Mouse (Mus musculus): Measurements from ENCODE around the gene Hnrnpul1. TPM values are rescaled to one million over a fixed set of nuclear protein-coding genes. Genes with fewer than 3 reads are reported as not detected.

Gene Hnrnpul1
- polyA plus RNA-seq, 1 experiment from 2014 or later, result 86.2 TPM

DNA sequence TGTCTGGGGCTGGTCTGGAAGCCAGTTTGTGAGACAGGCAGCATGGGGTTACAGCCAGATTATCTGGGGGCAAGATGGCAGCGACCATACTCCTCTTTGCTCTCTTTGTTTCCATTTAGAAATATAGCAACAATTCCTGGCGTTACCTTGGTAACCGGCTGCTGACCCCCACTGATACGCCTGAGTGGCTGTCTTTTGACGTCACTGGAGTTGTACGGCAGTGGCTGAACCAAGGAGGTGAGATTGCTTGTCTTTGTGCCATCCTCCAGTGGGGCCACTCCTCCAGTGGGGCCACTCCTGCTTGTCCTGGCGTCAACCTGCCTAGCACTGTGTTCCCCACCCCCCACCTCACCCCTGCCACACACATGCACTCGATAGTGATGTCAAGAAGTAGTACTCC lies 60.5 kb downstream of the Hnrnpul1 start:
- Histone ChIP-seq H3K36me3 (ENCODE audit: control insufficient read depth, insufficient read depth, low read length) (no peaks in the 10 kb centered on the region; the same call in 1 of the 2 replicates), H3K27ac (ENCODE audit: low read depth, low read length) (no peak overlapping the region), H3K9ac (ENCODE audit: low read depth, low read length) (no peak overlapping the region), H3K27me3 (ENCODE audit: control insufficient read depth, insufficient read depth, low read length) (no peaks in the 10 kb centered on the region; the same call in 1 of the 2 replicates), H3K4me2 (replicated peaks; ENCODE audit: low read depth, low read length) (no peak overlapping the region), H3K4me3 (ENCODE audit: low read length) (no peak overlapping the region), H3K9me3 (ENCODE audit: control insufficient read depth, low read length) (no peaks in the 10 kb centered on the region), H3K4me1 (ENCODE audit: control insufficient read depth, insufficient read depth, low read length) (peaks cover 3% of the 10 kb centered on the region; the same call in 1 of the 2 replicates)
- no peak for ATAC-seq (ENCODE audit: low FRiP score, low TSS enrichment)
- WGBS, result 67% methylated on average over 8 of the region's 8 CpGs

DNA sequence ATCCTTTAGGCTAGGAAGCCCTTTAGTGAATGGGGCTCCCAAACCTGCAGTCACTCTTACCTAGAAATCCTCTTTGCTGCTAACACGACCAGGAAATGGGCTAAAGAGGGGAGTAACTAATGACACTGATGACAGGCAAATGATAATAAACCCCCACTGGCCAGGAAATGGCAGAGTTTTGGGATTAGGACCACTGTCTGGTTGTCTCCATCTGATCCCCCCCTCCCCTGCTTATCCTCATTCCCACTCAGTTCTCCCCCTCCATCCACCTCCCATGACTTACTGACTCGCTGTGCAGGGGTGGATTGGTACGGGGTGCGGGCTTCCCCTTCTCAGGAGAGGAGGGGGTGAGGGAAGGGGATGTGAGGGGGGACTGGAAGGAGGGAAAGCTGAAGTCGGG lies 64.5 kb downstream of the Hnrnpul1 start:
- Histone ChIP-seq H3K9ac (ENCODE audit: low read depth, low read length) (peak overlapping the region; percentile 34; the same call in 1 of the 2 replicates), H3K36me3 (ENCODE audit: control insufficient read depth, insufficient read depth, low read length) (no peaks in the 10 kb centered on the region), H3K27me3 (ENCODE audit: control insufficient read depth, insufficient read depth, low read length) (peaks cover 20% of the 10 kb centered on the region), H3K27ac (ENCODE audit: low read depth, low read length) (no peak overlapping the region), H3K4me3 (ENCODE audit: low read length) (peak overlapping the region; percentile 59; the same call in 1 of the 2 replicates), H3K4me2 (replicated peaks; ENCODE audit: low read depth, low read length) (peak overlapping the region; percentile 94), H3K9me3 (ENCODE audit: control insufficient read depth, low read length) (no peaks in the 10 kb centered on the region), H3K4me1 (ENCODE audit: control insufficient read depth, insufficient read depth, low read length) (peaks cover 18% of the 10 kb centered on the region)
- 23% methylated on average over 5 of the region's 5 CpGs for WGBS
- no peak for ATAC-seq (ENCODE audit: low FRiP score, low TSS enrichment)

DNA sequence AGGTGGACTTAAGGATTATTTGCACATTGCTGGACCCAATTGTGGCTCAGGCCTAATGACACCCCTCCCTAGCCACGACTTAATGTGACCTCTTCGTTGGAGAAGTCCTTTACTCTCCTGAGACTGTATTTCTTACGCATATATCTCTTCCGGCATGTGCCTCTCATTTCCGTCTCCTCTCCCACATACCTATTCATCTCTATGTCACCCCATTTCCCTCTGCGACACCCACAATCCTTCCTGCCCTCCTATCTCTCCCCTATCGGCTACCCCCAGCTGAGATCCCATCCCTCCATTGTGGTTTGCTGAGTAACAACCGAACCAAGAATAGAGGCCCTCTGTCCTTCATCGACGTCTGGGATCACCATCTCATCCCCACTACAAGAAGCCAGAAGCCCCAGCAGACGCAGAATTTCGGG lies 64.9 kb downstream of the Hnrnpul1 start:
- Histone ChIP-seq H3K9ac (ENCODE audit: low read depth, low read length) (peak overlapping the region; percentile 68; the same call in 1 of the 2 replicates), H3K27me3 (ENCODE audit: control insufficient read depth, insufficient read depth, low read length) (peaks cover 20% of the 10 kb centered on the region), H3K9me3 (ENCODE audit: control insufficient read depth, low read length) (no peaks in the 10 kb centered on the region), H3K27ac (ENCODE audit: low read depth, low read length) (no peak overlapping the region), H3K4me1 (ENCODE audit: control insufficient read depth, insufficient read depth, low read length) (peaks cover 18% of the 10 kb centered on the region), H3K36me3 (ENCODE audit: control insufficient read depth, insufficient read depth, low read length) (no peaks in the 10 kb centered on the region), H3K4me2 (replicated peaks; ENCODE audit: low read depth, low read length) (peak overlapping the region; percentile 94), H3K4me3 (ENCODE audit: low read length) (peak overlapping the region; percentile 59)
- ATAC-seq (ENCODE audit: low FRiP score, low TSS enrichment), result no peak
- WGBS, result 9% methylated on average over 12 of the region's 12 CpGs

DNA sequence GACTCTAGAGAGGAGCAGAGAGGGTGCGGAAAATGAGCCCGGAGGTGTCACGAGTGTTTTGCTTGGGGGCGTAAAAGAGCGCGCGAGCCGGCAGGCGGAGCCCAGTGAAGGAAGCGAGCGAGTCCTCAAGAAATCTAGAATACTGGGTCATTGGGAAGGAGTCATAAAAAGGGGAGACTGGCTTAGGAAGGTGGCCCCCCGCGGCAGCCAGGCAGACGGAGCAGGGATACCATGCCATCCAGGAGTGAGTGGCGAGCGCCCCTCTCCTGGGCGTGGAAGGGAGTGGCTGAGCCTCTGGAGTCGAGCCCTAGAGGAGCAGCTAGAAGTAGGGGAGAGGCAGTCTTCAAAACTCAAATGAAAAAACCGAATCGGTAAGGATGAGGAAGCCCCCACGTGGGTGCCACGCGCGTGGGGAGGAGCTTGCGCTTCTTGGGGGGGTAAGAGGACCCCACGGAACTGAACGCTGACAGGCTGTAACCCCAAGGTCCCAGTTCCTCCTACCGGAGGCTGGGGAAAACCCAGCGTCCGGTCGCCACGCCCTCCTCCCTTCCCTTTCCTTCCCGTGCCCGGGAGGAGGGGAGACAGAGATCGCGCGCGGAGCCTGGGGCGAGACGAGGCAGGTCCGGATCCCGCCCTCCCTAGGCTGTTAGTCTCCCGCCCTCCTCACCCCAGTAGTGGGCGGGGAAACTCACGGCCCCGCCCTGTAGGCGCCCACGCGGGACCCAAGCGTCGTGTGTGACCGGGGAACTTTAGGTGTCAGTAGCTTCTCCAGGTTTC lies 65.6 kb downstream of the Hnrnpul1 start:
- Histone ChIP-seq H3K9ac (ENCODE audit: low read depth, low read length) (peak overlapping the region; percentile 68), H3K27ac (ENCODE audit: low read depth, low read length) (peak overlapping the region; percentile 51; the same call in 1 of the 2 replicates), H3K9me3 (ENCODE audit: control insufficient read depth, low read length) (no peaks in the 10 kb centered on the region), H3K4me3 (ENCODE audit: low read length) (peak overlapping the region; percentile 59), H3K4me2 (replicated peaks; ENCODE audit: low read depth, low read length) (peak overlapping the region; percentile 94), H3K27me3 (ENCODE audit: control insufficient read depth, insufficient read depth, low read length) (peaks cover 20% of the 10 kb centered on the region), H3K4me1 (ENCODE audit: control insufficient read depth, insufficient read depth, low read length) (peaks cover 18% of the 10 kb centered on the region), H3K36me3 (ENCODE audit: control insufficient read depth, insufficient read depth, low read length) (no peaks in the 10 kb centered on the region)
- under 1% methylated on average over 45 of the region's 52 CpGs for WGBS
- peak; percentile 42 for ATAC-seq (ENCODE audit: low FRiP score, low TSS enrichment)

DNA sequence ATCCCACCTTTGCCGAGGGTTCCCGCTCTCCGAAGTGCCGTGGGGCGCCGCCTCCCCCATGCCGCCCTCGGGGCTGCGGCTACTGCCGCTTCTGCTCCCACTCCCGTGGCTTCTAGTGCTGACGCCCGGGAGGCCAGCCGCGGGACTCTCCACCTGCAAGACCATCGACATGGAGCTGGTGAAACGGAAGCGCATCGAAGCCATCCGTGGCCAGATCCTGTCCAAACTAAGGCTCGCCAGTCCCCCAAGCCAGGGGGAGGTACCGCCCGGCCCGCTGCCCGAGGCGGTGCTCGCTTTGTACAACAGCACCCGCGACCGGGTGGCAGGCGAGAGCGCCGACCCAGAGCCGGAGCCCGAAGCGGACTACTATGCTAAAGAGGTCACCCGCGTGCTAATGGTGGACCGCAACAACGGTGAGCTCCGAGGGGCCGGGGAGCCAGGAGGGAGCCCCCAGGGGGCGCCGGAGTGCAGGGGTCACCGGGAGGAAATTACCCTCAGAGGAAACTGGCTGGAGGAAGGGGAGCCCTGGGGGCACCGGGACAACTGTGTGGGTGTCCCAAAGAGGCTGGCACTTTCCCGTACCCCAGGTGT lies 66.7 kb downstream of the Hnrnpul1 start:
- peak overlapping the region; percentile 59 for H3K4me3 ChIP-seq (ENCODE audit: low read length)
- H3K36me3 ChIP-seq (ENCODE audit: control insufficient read depth, insufficient read depth, low read length), result no peaks in the 10 kb centered on the region
- H3K9ac ChIP-seq (ENCODE audit: low read depth, low read length), result peak overlapping the region; percentile 68
- H3K9me3 ChIP-seq (ENCODE audit: control insufficient read depth, low read length), result no peaks in the 10 kb centered on the region
- WGBS, result under 1% methylated on average over 47 of the region's 47 CpGs
- no peak for ATAC-seq (ENCODE audit: low FRiP score, low TSS enrichment)
- H3K27ac ChIP-seq (ENCODE audit: low read depth, low read length), result no peak overlapping the region; the same call in 1 of the 2 replicates
- H3K4me1 ChIP-seq (ENCODE audit: control insufficient read depth, insufficient read depth, low read length), result peaks cover 23% of the 10 kb centered on the region
- H3K4me2 ChIP-seq (replicated peaks; ENCODE audit: low read depth, low read length), result peak overlapping the region; percentile 94
- peaks cover 20% of the 10 kb centered on the region for H3K27me3 ChIP-seq (ENCODE audit: control insufficient read depth, insufficient read depth, low read length)

DNA sequence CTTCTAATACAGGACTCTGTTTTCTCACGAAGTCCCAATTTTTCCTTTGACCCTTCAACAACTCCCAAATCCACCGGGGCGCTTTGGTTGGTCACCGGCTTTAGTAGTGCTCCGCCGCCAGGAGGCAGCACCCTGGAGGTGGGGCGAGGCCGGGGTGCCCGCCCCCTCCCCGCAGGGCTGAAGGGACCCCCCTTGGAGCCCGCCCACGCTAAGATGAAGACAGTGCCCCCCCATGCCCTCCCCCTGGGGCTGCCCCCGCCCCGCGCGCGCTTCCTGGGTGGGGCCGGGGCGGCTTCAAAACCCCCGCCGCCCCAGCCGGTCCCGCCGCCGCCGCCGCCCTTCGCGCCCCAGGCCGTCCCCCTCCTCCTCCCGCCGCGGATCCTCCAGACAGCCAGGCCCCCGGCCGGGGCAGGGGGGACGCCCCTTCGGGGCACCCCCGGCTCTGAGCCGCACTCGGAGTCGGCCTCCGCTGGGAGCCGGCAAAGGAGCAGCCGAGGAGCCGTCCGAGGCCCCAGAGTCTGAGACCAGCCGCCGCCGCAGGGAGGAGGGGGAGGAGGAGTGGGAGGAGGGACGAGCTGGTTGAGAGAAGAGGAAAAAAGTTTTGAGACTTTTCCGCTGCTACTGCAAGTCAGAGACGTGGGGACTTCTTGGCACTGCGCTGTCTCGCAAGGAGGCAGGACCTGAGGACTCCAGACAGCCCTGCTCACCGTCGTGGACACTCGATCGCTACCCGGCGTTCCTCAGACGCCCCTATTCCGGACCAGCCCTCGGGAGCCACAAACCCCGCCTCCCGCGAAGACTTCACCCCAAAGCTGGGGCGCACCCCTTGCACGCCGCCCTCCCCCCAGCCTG lies 67.7 kb downstream of the Hnrnpul1 start, which contains the start of gene Tgfb1:
TSS of gene Tgfb1 (plus strand) at position 323 of the 852 bp plus-strand sequence.
- WGBS, result under 1% methylated on average over 52 of the region's 69 CpGs
- Histone ChIP-seq H3K36me3 (ENCODE audit: control insufficient read depth, insufficient read depth, low read length) (no peaks in the 10 kb centered on the region), H3K4me2 (replicated peaks; ENCODE audit: low read depth, low read length) (peak within 1 kb of the TSS; percentile 94), H3K4me3 (ENCODE audit: low read length) (peak within 1 kb of the TSS; percentile 59), H3K9ac (ENCODE audit: low read depth, low read length) (peak within 1 kb of the TSS; percentile 68), H3K4me1 (ENCODE audit: control insufficient read depth, insufficient read depth, low read length) (peaks cover 23% of the 10 kb centered on the region), H3K9me3 (ENCODE audit: control insufficient read depth, low read length) (no peaks in the 10 kb centered on the region), H3K27ac (ENCODE audit: low read depth, low read length) (peak within 1 kb of the TSS; percentile 65; the same call in 1 of the 2 replicates), H3K27me3 (ENCODE audit: control insufficient read depth, insufficient read depth, low read length) (peaks cover 20% of the 10 kb centered on the region)
- ATAC-seq (ENCODE audit: low FRiP score, low TSS enrichment), result peak; percentile 68

DNA sequence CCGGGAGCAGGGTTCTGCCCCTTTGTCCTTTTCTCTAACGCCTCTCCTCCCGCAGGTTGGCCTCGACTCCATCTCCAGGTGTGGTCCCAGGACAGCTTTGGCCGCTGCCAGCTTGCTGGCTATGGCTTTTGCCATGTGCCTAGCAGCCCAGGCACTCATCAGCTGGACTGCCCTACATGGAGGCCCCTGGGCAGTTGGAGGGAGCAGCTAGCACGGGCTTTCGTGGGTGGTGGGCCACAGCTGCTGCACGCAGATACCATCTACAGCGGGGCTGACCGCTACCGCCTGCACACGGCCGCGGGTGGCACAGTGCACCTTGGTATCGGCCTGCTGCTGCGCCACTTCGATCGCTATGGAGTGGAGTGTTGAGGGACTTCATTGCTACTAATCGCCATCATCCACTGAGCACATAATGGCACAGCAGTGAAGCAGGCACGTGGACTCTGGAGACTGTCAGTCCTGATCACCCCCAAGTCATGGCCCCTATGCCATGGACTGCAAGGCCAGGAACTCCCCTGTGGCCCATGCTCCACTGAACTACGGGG lies 68.6 kb downstream of the Hnrnpul1 start:
- 67% methylated on average over 21 of the region's 21 CpGs for WGBS
- H3K4me2 ChIP-seq (replicated peaks; ENCODE audit: low read depth, low read length), result peak overlapping the region; percentile 94
- no peaks in the 10 kb centered on the region for H3K9me3 ChIP-seq (ENCODE audit: control insufficient read depth, low read length)
- H3K4me1 ChIP-seq (ENCODE audit: control insufficient read depth, insufficient read depth, low read length), result peaks cover 23% of the 10 kb centered on the region
- peak overlapping the region; percentile 59; the same call in 1 of the 2 replicates for H3K4me3 ChIP-seq (ENCODE audit: low read length)
- H3K27ac ChIP-seq (ENCODE audit: low read depth, low read length), result no peak overlapping the region
- peaks cover 20% of the 10 kb centered on the region for H3K27me3 ChIP-seq (ENCODE audit: control insufficient read depth, insufficient read depth, low read length)
- ATAC-seq (ENCODE audit: low FRiP score, low TSS enrichment), result no peak
- no peaks in the 10 kb centered on the region for H3K36me3 ChIP-seq (ENCODE audit: control insufficient read depth, insufficient read depth, low read length)
- H3K9ac ChIP-seq (ENCODE audit: low read depth, low read length), result no peak overlapping the region

DNA sequence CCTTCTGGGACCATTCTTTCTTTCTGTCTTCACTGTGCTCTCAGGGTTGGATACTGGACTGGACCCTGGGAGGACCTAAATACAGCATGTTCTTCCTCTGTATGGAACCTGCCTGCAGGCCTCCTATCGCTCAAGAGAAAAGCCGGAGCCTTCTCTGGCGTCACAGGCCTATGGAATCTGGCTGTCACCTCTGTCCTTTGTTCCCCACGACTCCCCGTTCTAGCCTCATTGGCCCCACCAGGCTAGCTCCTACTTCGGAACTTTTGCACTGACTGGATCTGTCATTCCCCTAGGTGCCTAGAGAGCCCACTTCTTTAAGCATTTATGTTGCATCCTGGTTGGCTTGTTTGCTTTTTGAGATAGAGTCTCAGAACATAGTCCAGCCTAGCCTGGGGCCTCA lies 69.9 kb downstream of the Hnrnpul1 start:
- H3K4me2 ChIP-seq (replicated peaks; ENCODE audit: low read depth, low read length), result no peak overlapping the region
- 84% methylated on average over 6 of the region's 6 CpGs for WGBS
- H3K9ac ChIP-seq (ENCODE audit: low read depth, low read length), result no peak overlapping the region
- H3K4me3 ChIP-seq (ENCODE audit: low read length), result no peak overlapping the region
- H3K4me1 ChIP-seq (ENCODE audit: control insufficient read depth, insufficient read depth, low read length), result peaks cover 28% of the 10 kb centered on the region
- H3K27ac ChIP-seq (ENCODE audit: low read depth, low read length), result no peak overlapping the region
- peaks cover 20% of the 10 kb centered on the region for H3K27me3 ChIP-seq (ENCODE audit: control insufficient read depth, insufficient read depth, low read length)
- no peaks in the 10 kb centered on the region for H3K9me3 ChIP-seq (ENCODE audit: control insufficient read depth, low read length)
- ATAC-seq (ENCODE audit: low FRiP score, low TSS enrichment), result no peak
- H3K36me3 ChIP-seq (ENCODE audit: control insufficient read depth, insufficient read depth, low read length), result no peaks in the 10 kb centered on the region
